Mouse (Mus musculus) lung, postnatal 0 days (tissue): ENCODE measurements around the gene Erc1. TPM values are rescaled to one million over a fixed set of nuclear protein-coding genes. Genes with fewer than 3 reads are reported as not detected.

Experiments used
- ATAC-seq: fragments of 200-750 bp; cut with Nextera tagmentation; 2 replicates; pipeline ENCODE4 v1.8.0; 2017; ENCODE audit warnings: moderate library complexity
- DNase-seq: peaks from one replicate; pipeline ENCODE4 v3.0.0-alpha.2; 2016; ENCODE audit warnings: low spot score
- H3K27ac ChIP-seq: fragments of 300-500 bp; sonication (generic); 2 replicates; pipeline ENCODE4 v1.5.1; 2014; ENCODE audit warnings: antibody characterized with exemption, mild to moderate bottlenecking, low read length, mixed read lengths
- H3K27me3 ChIP-seq: fragments of 300-500 bp; sonication (generic); replicated peaks from 2 replicates; pipeline ENCODE4 v1.6.1; 2014; ENCODE audit warnings: low read length, mixed read lengths; ENCODE audit not compliant: insufficient read depth
- H3K36me3 ChIP-seq: fragments of 300-500 bp; sonication (generic); 2 replicates; pipeline ENCODE4 v1.6.1; 2014; ENCODE audit warnings: low read length, mixed read lengths; ENCODE audit not compliant: insufficient read depth
- H3K4me1 ChIP-seq: fragments of 300-500 bp; sonication (generic); 2 replicates; pipeline ENCODE4 v1.6.1; 2014; ENCODE audit warnings: antibody characterized with exemption, low read depth, low read length, mixed read lengths; ENCODE audit not compliant: insufficient read depth
- H3K4me2 ChIP-seq: fragments of 300-500 bp; sonication (generic); replicated peaks from 2 replicates; pipeline ENCODE4 v1.6.1; 2014; ENCODE audit warnings: low read depth, mild to moderate bottlenecking, low read length, moderate library complexity, mixed read lengths
- H3K4me3 ChIP-seq: fragments of 300-500 bp; sonication (generic); 2 replicates; pipeline ENCODE4 v1.5.1; 2014; ENCODE audit warnings: low read depth, low read length
- H3K9ac ChIP-seq: fragments of 300-500 bp; sonication (generic); replicated peaks from 2 replicates; pipeline ENCODE4 v1.6.1; 2014; ENCODE audit warnings: low read depth, mild to moderate bottlenecking
- H3K9me3 ChIP-seq: fragments of 300-500 bp; sonication (generic); 2 replicates; pipeline ENCODE4 v1.6.1; 2016; ENCODE audit warnings: low read length, mixed read lengths
- CTCF ChIP-seq: IDR thresholded peaks from 2 replicates; pipeline ENCODE4 v1.5.1; 2016; ENCODE audit warnings: antibody characterized with exemption, mild to moderate bottlenecking
- EP300 ChIP-seq: IDR thresholded peaks from 2 replicates; pipeline ENCODE4 v1.6.1; 2016; ENCODE audit warnings: antibody characterized with exemption, mild to moderate bottlenecking, control low read depth
- WGBS: fragments of 180-500 bp; shearing (Covaris S2); extraction: QIAGEN DNeasy Blood & Tissue Kit; methylation state at CpG from one replicate; pipeline ENCODE4 v1.1.7; 2014; 5-methylcytosine and 5-hydroxymethylcytosine counted together
- polyA plus RNA-seq: library from polyadenylated mRNA; unstranded; fragments of >200 nt; fragmentation: Nextera tagmentation; extraction: Ambion mirVana; gene quantifications from 2 replicates; pipeline ENCODE4 v1.2.1, GENCODE M21; 2015

The Erc1 gene
- polyA plus RNA-seq, 1 experiment from 2014 or later: 9.9 TPM

- H3K27ac ChIP-seq: no peak overlapping the region
- 82% methylated on average over 3 of the region's 3 CpGs for WGBS
- ATAC-seq: no peak
- DNase-seq: no peak
- no peaks in the 10 kb centered on the region for H3K27me3 ChIP-seq
- no peak overlapping the region for H3K4me3 ChIP-seq
- H3K4me2 ChIP-seq: no peak overlapping the region
- H3K9ac ChIP-seq: no peak overlapping the region
- TF ChIP-seq CTCF (no peak), EP300 (no peak)
- H3K36me3 ChIP-seq: no peaks in the 10 kb centered on the region
- no peaks in the 10 kb centered on the region for H3K9me3 ChIP-seq
- H3K4me1 ChIP-seq: no peaks in the 10 kb centered on the region
Observed at GRCm38 (mm10) chr6:119630622-119631021, 217.3 kb downstream of the Erc1 start.

GRCm38 (mm10) chr6:119601379-119601778 lies 246.6 kb downstream of the Erc1 start:
- WGBS: 79% methylated on average over 2 of the region's 2 CpGs
- no peak for ATAC-seq
- no peaks in the 10 kb centered on the region for H3K27me3 ChIP-seq
- no peaks in the 10 kb centered on the region for H3K4me1 ChIP-seq
- H3K36me3 ChIP-seq: no peaks in the 10 kb centered on the region
- no peak for DNase-seq
- no peak overlapping the region for H3K4me2 ChIP-seq
- TF ChIP-seq EP300 (no peak), CTCF (no peak)
- H3K9me3 ChIP-seq: no peaks in the 10 kb centered on the region
- no peak overlapping the region for H3K9ac ChIP-seq
- H3K4me3 ChIP-seq: no peak overlapping the region
- no peak overlapping the region for H3K27ac ChIP-seq

- 87% methylated on average over 4 of the region's 4 CpGs for WGBS
- ATAC-seq: no peak
- no peak for DNase-seq
Observed at GRCm38 (mm10) chr6:119595440-119595839, 252.5 kb downstream of the Erc1 start.

GRCm38 (mm10) chr6:119590872-119591271 lies 257.1 kb downstream of the Erc1 start:
- WGBS: 73% methylated on average over 2 of the region's 2 CpGs
- H3K36me3 ChIP-seq: no peaks in the 10 kb centered on the region
- H3K9me3 ChIP-seq: no peaks in the 10 kb centered on the region
- TF ChIP-seq CTCF (no peak), EP300 (no peak)
- H3K4me3 ChIP-seq: no peak overlapping the region
- H3K9ac ChIP-seq: no peak overlapping the region
- peaks cover 2% of the 10 kb centered on the region; the same call in 1 of the 2 replicates for H3K4me1 ChIP-seq
- H3K4me2 ChIP-seq: no peak overlapping the region
- DNase-seq (no peak), ATAC-seq (no peak)
- no peak overlapping the region for H3K27ac ChIP-seq
- H3K27me3 ChIP-seq: no peaks in the 10 kb centered on the region

More at GRCm38 (mm10) chr6:119595440-119595839, 252.5 kb downstream of the Erc1 start:
- no peaks in the 10 kb centered on the region for H3K9me3 ChIP-seq
- H3K27me3 ChIP-seq: no peaks in the 10 kb centered on the region
- 0 out of 2 replicates have a peak, but pooled peaks cover 2% of the 10 kb centered on the region for H3K4me1 ChIP-seq
- TF ChIP-seq CTCF: no peak
- no peak for TF ChIP-seq EP300
- H3K36me3 ChIP-seq: no peaks in the 10 kb centered on the region
- no peak overlapping the region for H3K27ac ChIP-seq
- no peak overlapping the region for H3K9ac ChIP-seq
- H3K4me3 ChIP-seq: no peak overlapping the region
- no peak overlapping the region for H3K4me2 ChIP-seq

GRCm38 (mm10) chr6:119587897-119588296 lies 260.1 kb downstream of the Erc1 start:
- H3K27me3 ChIP-seq: no peaks in the 10 kb centered on the region
- H3K36me3 ChIP-seq: no peaks in the 10 kb centered on the region
- DNase-seq (no peak), ATAC-seq (no peak)
- H3K9ac ChIP-seq: no peak overlapping the region
- peaks cover 2% of the 10 kb centered on the region; the same call in 1 of the 2 replicates for H3K4me1 ChIP-seq
- H3K27ac ChIP-seq: no peak overlapping the region
- no peak for TF ChIP-seq EP300
- no peak for TF ChIP-seq CTCF
- H3K4me3 ChIP-seq: no peak overlapping the region
- 80% methylated on average over 2 of the region's 2 CpGs for WGBS
- no peak overlapping the region for H3K4me2 ChIP-seq
- H3K9me3 ChIP-seq: no peaks in the 10 kb centered on the region

GRCm38 (mm10) chr6:119587454-119587853 lies 260.5 kb downstream of the Erc1 start:
- ATAC-seq: no peak
- Histone ChIP-seq H3K4me3 (no peak overlapping the region), H3K9ac (no peak overlapping the region), H3K36me3 (no peaks in the 10 kb centered on the region), H3K27me3 (no peaks in the 10 kb centered on the region), H3K9me3 (no peaks in the 10 kb centered on the region), H3K4me2 (no peak overlapping the region), H3K27ac (no peak overlapping the region), H3K4me1 (peaks cover 2% of the 10 kb centered on the region; the same call in 1 of the 2 replicates)
- no peak for DNase-seq
- no peak for TF ChIP-seq EP300
- no peak for TF ChIP-seq CTCF
